Mouse (Mus musculus): ENCODE results near the gene Ugcg. TPM values are rescaled to one million over a fixed set of nuclear protein-coding genes. Genes with fewer than 3 reads are reported as not detected.

The Ugcg gene
- total RNA-seq, 2 experiments from 2014 or later = 83.6 to 86.2 TPM

GRCm38 (mm10) chr4:59223055-59223615 is 34.1 kb downstream of the Ugcg start:
- no peak for DNase-seq (ENCODE audit: low spot score in 2 of 2)

DNA sequence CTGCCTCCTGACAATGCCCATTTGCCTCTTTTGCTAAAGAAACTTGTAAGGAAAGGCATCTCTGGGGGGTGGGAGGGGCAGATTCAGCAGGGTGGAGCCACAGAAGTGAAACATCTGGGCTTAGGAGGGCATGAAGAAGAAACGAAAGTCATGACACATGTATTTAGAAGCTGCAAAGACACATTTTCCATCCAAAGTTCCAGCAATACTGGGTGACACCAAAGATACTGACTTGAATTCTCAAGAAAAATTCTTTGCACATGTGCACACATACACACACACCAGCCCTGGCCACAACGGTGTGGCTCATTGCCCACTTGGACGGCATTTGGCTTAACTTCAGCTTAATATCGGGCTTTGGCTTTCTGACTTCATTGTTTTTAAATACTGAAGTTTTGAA is 35.8 kb downstream of the Ugcg start:
- no peak for DNase-seq (ENCODE audit: low spot score in 2 of 2)

GRCm38 (mm10) chr4:59227047-59227446 is 38.0 kb downstream of the Ugcg start:
- no peak for DNase-seq (ENCODE audit: low spot score in 2 of 2)

GRCm38 (mm10) chr4:59228951-59229350 is 39.9 kb downstream of the Ugcg start:
- no peak for DNase-seq (ENCODE audit: low spot score in 2 of 2)

DNA sequence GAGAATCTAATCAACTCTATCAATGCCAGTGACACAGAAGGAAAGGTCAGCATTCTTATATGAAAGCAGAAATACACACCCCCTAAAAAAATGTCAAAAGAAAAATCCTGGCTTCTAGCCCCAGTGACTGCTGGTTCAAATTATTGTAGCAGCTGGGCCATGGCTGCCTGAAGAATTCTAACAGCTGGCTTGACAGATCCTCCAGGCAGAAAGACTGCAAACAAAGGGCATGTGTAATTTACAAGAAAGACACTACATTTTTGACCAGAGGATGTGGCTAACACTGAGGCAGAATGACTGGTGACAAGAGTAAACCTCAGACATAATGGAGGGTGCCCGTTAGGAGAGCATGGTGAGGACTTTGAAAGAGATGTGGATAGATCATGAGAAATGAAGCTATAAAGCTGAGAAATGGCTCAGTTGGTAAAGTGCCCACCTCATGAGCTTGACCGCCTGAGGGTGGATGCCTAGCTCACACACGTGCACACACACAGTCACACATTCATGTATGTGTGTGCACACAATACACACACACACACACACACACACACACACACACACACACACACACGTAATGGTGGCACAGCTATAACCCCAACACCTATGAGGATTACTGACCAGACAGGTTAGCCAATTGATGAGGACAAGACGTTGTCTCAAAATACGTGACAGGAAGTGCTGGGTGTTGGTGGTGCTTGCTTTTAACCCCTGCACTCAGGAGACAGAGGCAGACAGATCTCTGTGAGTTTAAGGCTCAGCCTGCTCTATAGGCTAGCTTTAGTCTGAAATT is 42.4 kb downstream of the Ugcg start:
- no peak for DNase-seq (ENCODE audit: low spot score in 2 of 2)

DNA sequence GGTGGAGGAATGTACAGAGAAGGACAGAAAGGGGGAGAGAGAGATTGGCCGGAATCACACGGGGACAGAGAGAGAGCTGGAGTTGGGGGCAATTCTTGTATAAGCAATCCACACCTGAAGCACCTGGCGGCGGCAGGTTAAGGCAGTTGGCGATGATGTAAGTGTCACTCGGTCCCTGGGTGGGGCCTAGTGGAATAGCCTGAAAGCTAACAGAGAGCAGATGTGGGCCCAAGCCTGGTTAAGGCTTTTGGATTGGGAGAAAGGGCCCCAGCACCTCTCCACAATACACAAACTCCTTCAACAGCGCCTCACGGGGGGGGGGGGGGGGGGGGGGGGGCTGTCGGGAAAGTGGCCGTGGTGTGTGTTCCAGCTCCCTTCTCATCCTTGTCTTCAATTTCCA is 45.0 kb downstream of the Ugcg start:
- no peak for DNase-seq (ENCODE audit: low spot score in 2 of 2)

- DNase-seq (ENCODE audit: low spot score in 2 of 2) = no peak
These were observed 45.6 kb downstream of the Ugcg start for GRCm38 (mm10) chr4:59234451-59235216.

DNA sequence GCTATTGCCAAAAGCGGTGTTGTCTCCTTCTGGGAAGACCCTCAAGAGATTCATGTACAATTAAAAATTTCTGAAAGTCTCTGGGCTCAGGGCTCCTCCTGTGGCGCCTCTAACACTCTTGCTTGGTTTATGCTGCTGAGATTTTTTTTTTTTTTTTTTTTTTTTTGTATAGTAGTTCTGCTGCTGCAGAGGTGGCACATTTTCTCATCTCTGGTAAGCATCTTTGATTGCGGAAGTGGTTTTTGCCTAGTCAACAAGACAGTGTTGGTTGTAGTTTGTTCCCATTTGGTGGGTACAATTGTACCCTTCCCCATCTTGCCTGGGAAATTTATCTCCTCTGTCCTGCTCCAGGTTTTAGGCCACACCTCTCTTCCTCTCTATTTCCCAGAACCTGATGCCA is 47.3 kb downstream of the Ugcg start:
- no peak for DNase-seq (ENCODE audit: low spot score in 2 of 2)

GRCm38 (mm10) chr4:59238641-59239311 is 49.7 kb downstream of the Ugcg start:
- DNase-seq (ENCODE audit: low spot score in 2 of 2) = no peak

GRCm38 (mm10) chr4:59239312-59239728 is 50.3 kb downstream of the Ugcg start:
- no peak for DNase-seq (ENCODE audit: low spot score in 2 of 2)

- no peak for DNase-seq (ENCODE audit: low spot score in 2 of 2)
These were observed 51.1 kb downstream of the Ugcg start for GRCm38 (mm10) chr4:59240160-59240559.

DNA sequence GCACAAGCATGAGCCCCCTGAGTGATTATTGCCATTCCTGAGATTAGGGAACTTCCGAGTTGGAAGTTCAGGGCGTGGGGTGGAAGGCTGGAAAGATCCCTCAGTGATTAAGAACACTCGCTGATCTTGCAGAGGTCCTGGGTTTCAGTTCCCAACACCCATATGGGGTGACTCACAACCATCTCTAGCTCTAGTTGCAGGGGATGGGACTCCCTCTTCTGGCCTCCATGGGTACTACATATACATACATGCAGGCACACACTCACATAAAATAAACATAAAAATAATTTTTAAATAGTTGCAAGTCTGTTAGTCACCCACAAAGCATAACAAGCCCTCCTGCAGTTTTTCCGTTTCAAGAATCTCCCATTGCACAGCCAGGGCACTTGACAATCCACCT is 52.0 kb downstream of the Ugcg start:
- no peak for DNase-seq (ENCODE audit: low spot score in 2 of 2)

DNA sequence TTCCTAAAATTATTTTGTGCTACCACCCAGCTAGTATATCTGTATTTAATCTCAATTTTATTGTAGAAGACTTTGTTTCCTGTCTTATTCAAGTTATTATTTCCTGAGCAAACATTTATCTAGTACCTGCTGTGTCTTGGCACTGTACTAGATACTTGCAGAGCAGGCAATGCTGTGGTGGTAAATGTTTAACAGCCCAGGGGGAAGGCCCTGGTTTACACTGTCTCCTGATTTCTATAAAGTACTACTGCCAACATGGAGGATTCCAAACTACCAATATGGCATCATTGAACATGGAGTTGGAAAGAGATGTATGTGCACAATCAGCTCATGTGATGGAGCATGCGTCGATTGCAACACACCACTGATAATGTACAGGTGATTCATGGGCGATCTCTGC is 53.2 kb downstream of the Ugcg start:
- DNase-seq (ENCODE audit: low spot score in 2 of 2) = no peak

- DNase-seq (ENCODE audit: low spot score in 2 of 2) = no peak
These were observed 54.9 kb downstream of the Ugcg start for GRCm38 (mm10) chr4:59243802-59244493.

DNA sequence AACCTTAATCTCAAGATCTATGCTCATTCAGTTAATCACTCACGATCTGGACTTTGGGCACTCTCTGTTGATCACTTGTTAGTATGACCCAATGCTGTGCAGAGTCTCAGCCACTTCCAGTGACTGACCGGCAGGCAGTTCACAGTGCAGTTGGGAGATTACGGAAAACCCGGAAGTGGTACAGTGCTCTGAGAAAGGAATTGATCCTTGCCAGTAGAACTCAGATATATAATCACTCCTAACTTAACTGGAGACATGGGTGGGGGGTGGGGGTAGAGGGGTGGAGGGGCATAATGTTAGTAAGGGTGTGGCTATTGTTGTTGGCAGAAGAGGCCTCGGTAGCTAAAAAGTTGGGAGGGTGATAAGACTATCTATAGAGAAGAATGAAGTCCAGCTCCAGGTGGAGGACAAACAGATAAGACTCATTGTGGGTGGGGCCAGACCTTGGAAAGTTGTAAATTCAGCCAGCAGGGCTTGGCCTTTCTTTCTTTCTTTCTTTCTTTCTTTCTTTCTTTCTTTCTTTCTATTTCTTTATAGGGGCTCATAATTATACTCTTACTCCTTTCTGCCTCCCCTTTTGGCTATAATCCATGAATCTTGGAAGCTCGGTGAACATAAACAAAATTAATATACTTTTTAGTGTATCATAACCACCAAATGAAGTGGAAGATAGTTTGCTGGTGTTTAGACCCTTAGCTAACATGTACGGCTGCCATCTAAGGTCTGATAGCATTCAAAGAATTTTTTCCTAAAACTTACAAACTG is 55.9 kb downstream of the Ugcg start:
- no peak for DNase-seq (ENCODE audit: low spot score in 2 of 2)

GRCm38 (mm10) chr4:59245776-59246175 is 56.7 kb downstream of the Ugcg start:
- no peak for DNase-seq (ENCODE audit: low spot score in 2 of 2)

GRCm38 (mm10) chr4:59247545-59247944 is 58.5 kb downstream of the Ugcg start:
- no peak for DNase-seq (ENCODE audit: low spot score in 2 of 2)

- DNase-seq (ENCODE audit: low spot score in 2 of 2) = no peak
These were observed 59.0 kb downstream of the Ugcg start for GRCm38 (mm10) chr4:59248035-59248434.

DNA sequence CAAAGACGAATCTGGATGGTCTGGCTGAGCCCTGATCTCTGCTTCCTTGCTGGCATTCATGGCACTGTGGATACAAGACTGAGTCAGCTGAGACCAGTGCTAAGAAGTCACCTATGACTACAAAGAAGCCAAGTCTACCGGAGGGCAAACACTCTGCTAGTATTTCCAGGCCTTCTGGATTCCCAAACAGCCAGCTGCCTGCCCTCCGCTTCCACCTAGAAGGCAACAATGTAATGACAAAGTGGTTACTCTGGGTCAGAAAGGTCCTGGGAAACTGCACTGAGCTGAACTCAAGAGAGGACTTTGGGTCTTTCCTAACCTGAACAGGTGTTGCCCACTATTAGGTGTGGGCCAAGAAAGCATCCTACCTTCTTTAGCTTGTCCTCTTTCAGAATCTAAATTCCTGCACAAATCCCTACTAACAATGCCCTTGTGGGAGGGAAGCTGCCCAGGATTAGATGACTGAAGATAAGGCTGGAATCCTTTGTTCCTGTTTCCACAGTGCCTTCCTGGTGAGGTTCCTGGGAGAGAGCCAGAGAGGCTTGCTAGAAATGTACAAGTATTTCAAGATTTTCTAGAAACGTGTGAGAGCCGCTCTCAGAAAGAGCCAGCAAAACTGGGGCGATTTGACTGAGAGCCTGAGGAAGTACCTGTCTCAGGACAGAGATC is 63.5 kb downstream of the Ugcg start:
- DNase-seq (ENCODE audit: low spot score in 2 of 2) = no peak

- no peak for DNase-seq (ENCODE audit: low spot score in 2 of 2)
These were observed 64.0 kb downstream of the Ugcg start for GRCm38 (mm10) chr4:59253055-59253434.
